Comparison of ENCODE assay signal across 21 mouse cellular contexts in genomic region chr5:86129828-86130227, GRCm38 (mm10). TPM values are rescaled to one million over a fixed set of nuclear protein-coding genes. Genes with fewer than 3 reads are reported as not detected.
"Had no signal": no experiment of that assay in that cellular context is flagged by ENCODE, and none has a peak within 500 bp of the region (broad histone marks: within the 10 kb centered on the region; RNA-seq: fewer than 3 reads in every experiment).

No protein-coding gene starts in this region.

- H3K4me1 ChIP-seq: kidney, embryonic 15.5 days; liver, embryonic 13.5 days; midbrain, embryonic 15.5 days; neural tube, embryonic 12.5 days; neural tube, embryonic 15.5 days had no signal

- H3K27me3 ChIP-seq: kidney, embryonic 15.5 days; liver, embryonic 13.5 days; midbrain, embryonic 15.5 days; neural tube, embryonic 12.5 days; neural tube, embryonic 15.5 days had no signal

- H3K27ac ChIP-seq: kidney, embryonic 15.5 days; liver, embryonic 13.5 days; midbrain, embryonic 15.5 days; neural tube, embryonic 12.5 days; neural tube, embryonic 15.5 days; stomach, postnatal 0 days had no signal

- H3K9ac ChIP-seq: kidney, embryonic 15.5 days; liver, embryonic 13.5 days; midbrain, embryonic 15.5 days; neural tube, embryonic 12.5 days; neural tube, embryonic 15.5 days had no signal

- H3K4me3 ChIP-seq: kidney, embryonic 15.5 days; liver, embryonic 13.5 days; midbrain, embryonic 15.5 days; neural tube, embryonic 12.5 days; neural tube, embryonic 15.5 days had no signal

- H3K9me3 ChIP-seq: kidney, embryonic 15.5 days; liver, embryonic 13.5 days; midbrain, embryonic 15.5 days; neural tube, embryonic 12.5 days; neural tube, embryonic 15.5 days had no signal

- DNase-seq: kidney, adult 11 months; kidney, adult 8-10 months; kidney, postnatal 10 days; kidney, postnatal 36 days; liver, embryonic 13.5 days; lung, adult 2 months; lung, postnatal 14 days; lung, postnatal 4 days; right cerebral cortex, adult 18-20 months; right cerebral cortex, postnatal 14 days; thymus, adult 2 months; thymus, postnatal 14 days; thymus, postnatal 4 days had no signal

- ATAC-seq: midbrain, embryonic 15.5 days had no signal

- H3K4me2 ChIP-seq: kidney, embryonic 15.5 days; liver, embryonic 13.5 days; midbrain, embryonic 11.5 days; midbrain, embryonic 15.5 days; neural tube, embryonic 12.5 days; neural tube, embryonic 15.5 days had no signal

RNA-seq across cellular contexts. Expression of gene Stap1, which starts 58.3 kb away (rescaled TPM):
- total RNA-seq: layer of hippocampus, postnatal 14 days; left cerebral cortex, postnatal 36 days had no signal
